Mouse (Mus musculus) MEL (cell line): Measurements from ENCODE around the gene Lca5. TPM values are rescaled to one million over a fixed set of nuclear protein-coding genes. Genes with fewer than 3 reads are reported as not detected.

ENCODE experiments used
- DNase-seq: peaks from one replicate; pipeline ENCODE4 v3.0.0; 2011; ENCODE audit warnings: low read depth, low spot score
- H3K27ac ChIP-seq: 2 replicates; pipeline ENCODE4 v1.5.1; 2012; ENCODE audit warnings: low read depth, mild to moderate bottlenecking, control low read depth, low read length, moderate library complexity; ENCODE audit not compliant: control insufficient read depth
- H3K27me3 ChIP-seq, 2 experiments: fragments of 150-350 bp in 1 of 2; sonication (generic) in 1 of 2; 2 replicates each; pipeline ENCODE4 v1.6.1; 2012; ENCODE audit warnings: low read length in 2 of 2, mild to moderate bottlenecking in 2 of 2, improper control_type of control experiment in 1 of 2, moderate library complexity in 1 of 2; ENCODE audit not compliant: insufficient read depth in 2 of 2, control insufficient read depth in 1 of 2
- H3K36me3 ChIP-seq, 2 experiments: 2 replicates each; pipeline ENCODE4 v1.6.1; 2012 to 2014; ENCODE audit warnings: low read length in 2 of 2, improper control_type of control experiment in 1 of 2, inconsistent platforms in 1 of 2, mild to moderate bottlenecking in 1 of 2; ENCODE audit not compliant: insufficient read depth in 2 of 2, control insufficient read depth in 1 of 2
- H3K4me1 ChIP-seq, 2 experiments: fragments of 150-350 bp in 1 of 2; sonication (generic) in 1 of 2; 2 replicates each; pipeline ENCODE4 v1.6.1; 2012; ENCODE audit warnings: low read length in 2 of 2, improper control_type of control experiment in 1 of 2, mild to moderate bottlenecking in 1 of 2; ENCODE audit not compliant: insufficient read depth in 2 of 2, control insufficient read depth in 1 of 2
- H3K4me3 ChIP-seq, 2 experiments: fragments of 150-350 bp in 1 of 2; sonication (generic) in 1 of 2; 2 replicates each; pipeline ENCODE4 v1.5.1; 2012; ENCODE audit warnings: low read depth in 2 of 2, low read length in 2 of 2, mild to moderate bottlenecking in 2 of 2, moderate library complexity in 2 of 2, control low read depth in 1 of 2, improper control_type of control experiment in 1 of 2; ENCODE audit not compliant: control insufficient read depth in 1 of 2, insufficient read depth in 1 of 2
- H3K79me2 ChIP-seq: 2 replicates; pipeline ENCODE4 v1.6.1; 2012; ENCODE audit warnings: mild to moderate bottlenecking, low read length, moderate library complexity; ENCODE audit not compliant: control insufficient read depth, poor library complexity, insufficient read depth
- H3K9ac ChIP-seq: 2 replicates; pipeline ENCODE4 v1.6.1; 2012; ENCODE audit warnings: low read depth, mild to moderate bottlenecking, control low read depth, low read length, moderate library complexity; ENCODE audit not compliant: control insufficient read depth, poor library complexity, severe bottlenecking
- H3K9me3 ChIP-seq: fragments of 150-350 bp; sonication (generic); replicated peaks from 2 replicates; pipeline ENCODE4 v1.6.1; 2012; ENCODE audit warnings: mild to moderate bottlenecking, low read length, improper control_type of control experiment, moderate library complexity; ENCODE audit not compliant: insufficient read depth
- CTCF ChIP-seq, 3 experiments: IDR thresholded peaks in 2 of 3; conservative IDR thresholded peaks in 1 of 3; 2 replicates each; pipeline ENCODE4 v1.5.1; 2011 to 2012; ENCODE audit warnings: low read length in 3 of 3, low read depth in 2 of 3, mild to moderate bottlenecking in 2 of 3, improper control_type of control experiment in 1 of 3, inconsistent platforms in 1 of 3, mixed read lengths in 1 of 3, moderate library complexity in 1 of 3; ENCODE audit not compliant: control insufficient read depth in 1 of 3, insufficient read depth in 1 of 3, poor library complexity in 1 of 3, severe bottlenecking in 1 of 3
- E2F4 ChIP-seq: IDR thresholded peaks from 2 replicates; pipeline ENCODE4 v1.6.1; 2011; ENCODE audit warnings: low read depth, low read length, improper control_type of control experiment, borderline replicate concordance
- EP300 ChIP-seq, 2 experiments: IDR thresholded peaks; 2 replicates each; pipeline ENCODE4 v1.6.1; 2011; ENCODE audit warnings: improper control_type of control experiment in 2 of 2, low read length in 2 of 2, low read depth in 1 of 2, mild to moderate bottlenecking in 1 of 2
- ETS1 ChIP-seq: IDR thresholded peaks from 2 replicates; pipeline ENCODE4 v1.6.1; 2012; ENCODE audit warnings: low read depth, mild to moderate bottlenecking, inconsistent platforms, low read length, improper control_type of control experiment, moderate library complexity
- GATA1 ChIP-seq: IDR thresholded peaks from 2 replicates; pipeline ENCODE4 v1.6.1; 2011; ENCODE audit warnings: low read depth, low read length, improper control_type of control experiment
- MAZ ChIP-seq: IDR thresholded peaks from 2 replicates; pipeline ENCODE4 v1.6.1; 2012; ENCODE audit warnings: low read depth, mild to moderate bottlenecking, inconsistent platforms, low read length, improper control_type of control experiment
- MEF2A ChIP-seq: IDR thresholded peaks from 2 replicates; pipeline ENCODE4 v1.6.1; 2014; ENCODE audit warnings: low read depth, mild to moderate bottlenecking, inconsistent platforms, low read length, improper control_type of control experiment; ENCODE audit not compliant: poor library complexity, insufficient replicate concordance, severe bottlenecking; ENCODE audit errors: extremely low read depth
- MXI1 ChIP-seq: IDR thresholded peaks from 2 replicates; pipeline ENCODE4 v1.6.1; 2011; ENCODE audit warnings: mild to moderate bottlenecking, low read depth, low read length, improper control_type of control experiment
- MYB ChIP-seq: IDR thresholded peaks from 2 replicates; pipeline ENCODE4 v1.6.1; 2011; ENCODE audit warnings: mild to moderate bottlenecking, low read depth, low read length, improper control_type of control experiment
- NELFE ChIP-seq: IDR thresholded peaks from 2 replicates; pipeline ENCODE4 v1.6.1; 2011; ENCODE audit warnings: low read depth, low read length, improper control_type of control experiment
- POLR2A ChIP-seq, 2 experiments: IDR thresholded peaks; 2 replicates each; pipeline ENCODE4 v1.6.1; 2011 to 2012; ENCODE audit warnings: low read length in 2 of 2, mild to moderate bottlenecking in 2 of 2, control low read depth in 1 of 2, improper control_type of control experiment in 1 of 2, low read depth in 1 of 2, moderate library complexity in 1 of 2; ENCODE audit not compliant: control insufficient read depth in 1 of 2, insufficient read depth in 1 of 2, poor library complexity in 1 of 2
- POLR2AphosphoS2 ChIP-seq: IDR thresholded peaks from 2 replicates; pipeline ENCODE4 v1.6.1; 2011; ENCODE audit warnings: low read length, improper control_type of control experiment
- TCF12 ChIP-seq: IDR thresholded peaks from 2 replicates; pipeline ENCODE4 v1.6.1; 2014; ENCODE audit warnings: low read depth, mild to moderate bottlenecking, inconsistent platforms, low read length, improper control_type of control experiment, moderate library complexity
- UBTF ChIP-seq: IDR thresholded peaks from 2 replicates; pipeline ENCODE4 v1.6.1; 2012; ENCODE audit warnings: low read depth, mild to moderate bottlenecking, inconsistent platforms, low read length, improper control_type of control experiment, moderate library complexity, borderline replicate concordance; ENCODE audit not compliant: insufficient read depth
- USF1 ChIP-seq: IDR thresholded peaks from 2 replicates; pipeline ENCODE4 v1.6.1; 2014; ENCODE audit warnings: low read depth, mild to moderate bottlenecking, inconsistent platforms, low read length, improper control_type of control experiment, moderate library complexity
- USF2 ChIP-seq, 2 experiments: IDR thresholded peaks; 2 replicates each; pipeline ENCODE4 v1.6.1; 2011 to 2012; ENCODE audit warnings: improper control_type of control experiment in 2 of 2, low read length in 2 of 2, borderline replicate concordance in 1 of 2, inconsistent platforms in 1 of 2, low read depth in 1 of 2, mild to moderate bottlenecking in 1 of 2; ENCODE audit not compliant: insufficient read depth in 1 of 2
- ZC3H11A ChIP-seq: IDR thresholded peaks from 2 replicates; pipeline ENCODE4 v1.6.1; 2012; ENCODE audit warnings: low read depth, mild to moderate bottlenecking, inconsistent platforms, low read length, improper control_type of control experiment
- ZNF384 ChIP-seq: IDR thresholded peaks from 2 replicates; pipeline ENCODE4 v1.6.1; 2012; ENCODE audit warnings: low read depth, mild to moderate bottlenecking, inconsistent platforms, low read length, improper control_type of control experiment
- polyA plus RNA-seq, 2 experiments: library from polyadenylated mRNA; stranded (reverse) in 1 of 2; unstranded in 1 of 2; fragments of >175 nt in 1 of 2; fragments of >200 nt in 1 of 2; gene quantifications; 2 replicates each; pipeline versions ENCODE4 v1.2.1 to v1.2.4; 2012; ENCODE audit warnings: low replicate concordance in 2 of 2, low read depth in 1 of 2; ENCODE audit not compliant: insufficient read length in 2 of 2, insufficient read depth in 1 of 2, missing spikeins in 1 of 2
- total RNA-seq: library from RNA; depleted of rRNA; stranded (reverse); fragments of 300-350 nt; gene quantifications from 2 replicates; pipeline ENCODE4 v1.2.3, GENCODE M21; 2012

Gene Lca5
- total and polyA plus RNA-seq, 3 experiments: not detected

- H3K27ac ChIP-seq: no peak overlapping the region
- no peak overlapping the region for H3K4me3 ChIP-seq
- no peaks in the 10 kb centered on the region for H3K4me1 ChIP-seq
- no peaks in the 10 kb centered on the region for H3K36me3 ChIP-seq
- no peak overlapping the region for H3K9ac ChIP-seq
- no peaks in the 10 kb centered on the region for H3K27me3 ChIP-seq
- H3K79me2 ChIP-seq: no peaks in the 10 kb centered on the region
- H3K9me3 ChIP-seq: no peaks in the 10 kb centered on the region
- DNase-seq: no peak
- no peak for TF ChIP-seq MXI1
- TF ChIP-seq ZC3H11A: no peak
- no peak for TF ChIP-seq POLR2AphosphoS2
- TF ChIP-seq ZNF384: no peak
- no peak for TF ChIP-seq POLR2A (IDR thresholded peaks at IDR 0.05; ENCODE audit: control insufficient read depth in 1 of 2, insufficient read depth in 1 of 2, low read depth in 1 of 2, low read length in 2 of 2, poor library complexity in 1 of 2)
- no peak for TF ChIP-seq MYB
- no peak for TF ChIP-seq E2F4
- no peak for TF ChIP-seq MAZ
- TF ChIP-seq GATA1: no peak
These were observed 44.4 kb upstream of the Lca5 start for GRCm38 (mm10) chr9:83485357-83485756.

- TF ChIP-seq E2F4 (no peak), TCF12 (no peak), ETS1 (no peak), UBTF (no peak), MEF2A (no peak), NELFE (no peak)
- TF ChIP-seq, all 39 proteins: peak for 0
- Histone ChIP-seq H3K36me3 (no peaks in the 10 kb centered on the region), H3K9me3 (no peaks in the 10 kb centered on the region), H3K4me3 (no peak overlapping the region), H3K27ac (no peak overlapping the region), H3K79me2 (no peaks in the 10 kb centered on the region), H3K4me1 (no peaks in the 10 kb centered on the region), H3K27me3 (no peaks in the 10 kb centered on the region), H3K9ac (no peak overlapping the region)
- DNase-seq: no peak
These were observed 42.5 kb upstream of the Lca5 start for GRCm38 (mm10) chr9:83483419-83483818.

GRCm38 (mm10) chr9:83482176-83482949, 41.4 kb upstream of the Lca5 start:
- H3K36me3 ChIP-seq: no peaks in the 10 kb centered on the region
- no peak for DNase-seq
- no peak for TF ChIP-seq EP300 (IDR thresholded peaks at IDR 0.05; ENCODE audit: low read depth in 1 of 2, low read length in 2 of 2)
- TF ChIP-seq CTCF (IDR thresholded peaks at IDR 0.05 in 2 of 3, conservative IDR thresholded peaks at IDR 0.05 in 1 of 3; ENCODE audit: control insufficient read depth in 1 of 3, insufficient read depth in 1 of 3, low read depth in 2 of 3, low read length in 3 of 3, poor library complexity in 1 of 3, severe bottlenecking in 1 of 3): no peak
- TF ChIP-seq USF2 (IDR thresholded peaks at IDR 0.05; ENCODE audit: borderline replicate concordance in 1 of 2, insufficient read depth in 1 of 2, low read depth in 1 of 2, low read length in 2 of 2): no peak
- no peak for TF ChIP-seq USF1
- TF ChIP-seq, all 39 proteins: peak for 0

More at GRCm38 (mm10) chr9:83482176-83482949, 41.4 kb upstream of the Lca5 start:
- H3K9me3 ChIP-seq: no peaks in the 10 kb centered on the region
- H3K27ac ChIP-seq: no peak overlapping the region
- no peak overlapping the region for H3K4me3 ChIP-seq
- no peaks in the 10 kb centered on the region for H3K27me3 ChIP-seq
- no peak overlapping the region for H3K9ac ChIP-seq
- no peaks in the 10 kb centered on the region for H3K4me1 ChIP-seq
- H3K79me2 ChIP-seq: no peaks in the 10 kb centered on the region
